Mouse (Mus musculus) midbrain, embryonic 13.5 days (tissue): ENCODE measurements around the gene Slc25a27. TPM values are rescaled to one million over a fixed set of nuclear protein-coding genes. Genes with fewer than 3 reads are reported as not detected.

ENCODE experiments used
- ATAC-seq: fragments of 200-750 bp; cut with Nextera tagmentation; 2 replicates; pipeline ENCODE4 v1.8.0; 2017; ENCODE audit warnings: mild to moderate bottlenecking, moderate TSS enrichment, moderate library complexity
- H3K27ac ChIP-seq: fragments of 300-500 bp; sonication (generic); 2 replicates; pipeline ENCODE4 v1.5.1; 2015; ENCODE audit warnings: inconsistent platforms, mild to moderate bottlenecking, moderate library complexity
- H3K27me3 ChIP-seq: fragments of 300-500 bp; sonication (generic); 2 replicates; pipeline ENCODE4 v1.6.1; 2015; ENCODE audit warnings: mild to moderate bottlenecking, inconsistent platforms
- H3K36me3 ChIP-seq: fragments of 300-500 bp; sonication (generic); 2 replicates; pipeline ENCODE4 v1.6.1; 2015; ENCODE audit warnings: mild to moderate bottlenecking, inconsistent platforms
- H3K4me1 ChIP-seq: fragments of 300-500 bp; sonication (generic); replicated peaks from 2 replicates; pipeline ENCODE4 v1.6.1; 2015; ENCODE audit warnings: inconsistent platforms
- H3K4me2 ChIP-seq: fragments of 300-500 bp; sonication (generic); replicated peaks from 2 replicates; pipeline ENCODE4 v1.6.1; 2015; ENCODE audit warnings: moderate library complexity, mild to moderate bottlenecking, inconsistent platforms
- H3K4me3 ChIP-seq: fragments of 300-500 bp; sonication (generic); replicated peaks from 2 replicates; pipeline ENCODE4 v1.5.1; 2015; ENCODE audit warnings: mild to moderate bottlenecking, inconsistent platforms
- H3K9ac ChIP-seq: fragments of 300-500 bp; sonication (generic); replicated peaks from 2 replicates; pipeline ENCODE4 v1.6.1; 2015; ENCODE audit warnings: mild to moderate bottlenecking, inconsistent platforms
- H3K9me3 ChIP-seq: fragments of 300-500 bp; sonication (generic); 2 replicates; pipeline ENCODE4 v1.6.1; 2016; ENCODE audit warnings: mild to moderate bottlenecking, inconsistent platforms
- WGBS: fragments of 180-500 bp; shearing (Covaris S2); methylation state at CpG from one replicate; pipeline ENCODE4 v1.1.7; 2015; 5-methylcytosine and 5-hydroxymethylcytosine counted together
- polyA plus RNA-seq: library from polyadenylated mRNA; unstranded; fragments of >200 nt; fragmentation: Nextera tagmentation; extraction: Ambion mirVana; gene quantifications from 2 replicates; pipeline ENCODE4 v1.2.1, GENCODE M21; 2015

Gene Slc25a27
- 120 and 121 TPM in 2 replicates for polyA plus RNA-seq

- H3K9me3 ChIP-seq: no peaks in the 10 kb centered on the region
- H3K27me3 ChIP-seq: no peaks in the 10 kb centered on the region
- H3K4me3 ChIP-seq: peak within 1 kb of the TSS; percentile 93
- H3K4me2 ChIP-seq: peak within 1 kb of the TSS; percentile 64
- peak within 1 kb of the TSS; percentile 93 for H3K9ac ChIP-seq
- WGBS: under 1% methylated on average over 41 of the region's 41 CpGs
- H3K4me1 ChIP-seq: peaks cover 25% of the 10 kb centered on the region
- ATAC-seq: peak; percentile 97
- H3K36me3 ChIP-seq: peaks cover 17% of the 10 kb centered on the region
- peak within 1 kb of the TSS; percentile 80 for H3K27ac ChIP-seq
These were observed at the start of gene Slc25a27 for GRCm38 (mm10) chr17:43666576-43667289. Gene Slc25a27, minus strand, starts transcription at chr17:43667214.

- Histone ChIP-seq H3K36me3 (no peaks in the 10 kb centered on the region), H3K9me3 (no peaks in the 10 kb centered on the region), H3K4me1 (no peaks in the 10 kb centered on the region), H3K4me3 (no peak overlapping the region), H3K27me3 (no peaks in the 10 kb centered on the region), H3K4me2 (no peak overlapping the region), H3K27ac (no peak overlapping the region), H3K9ac (no peak overlapping the region)
- no peak for ATAC-seq
- WGBS: 76% methylated on average over 7 of the region's 7 CpGs
These were observed 49.6 kb upstream of the Slc25a27 start for GRCm38 (mm10) chr17:43716601-43717000.

DNA sequence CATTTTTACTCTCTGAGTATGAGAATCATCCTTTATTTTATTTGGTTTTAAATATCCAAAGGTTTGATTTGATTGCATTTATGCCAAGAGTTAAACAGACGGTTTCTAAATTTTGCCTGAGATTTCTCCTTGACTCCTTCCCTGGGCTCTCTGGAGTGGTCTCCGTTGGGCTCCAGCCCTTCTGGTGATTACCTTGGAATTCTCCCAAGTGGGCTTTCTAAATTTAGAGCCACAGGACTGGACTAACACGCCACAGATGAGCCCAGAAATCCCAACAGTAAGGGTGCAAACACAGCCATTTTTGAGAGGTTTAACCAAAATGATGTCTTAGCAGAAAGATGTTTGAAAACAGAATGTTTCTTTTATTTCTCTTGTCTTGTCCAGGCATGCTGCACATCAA is 47.2 kb upstream of the Slc25a27 start:
- Histone ChIP-seq H3K4me1 (no peaks in the 10 kb centered on the region), H3K9me3 (no peaks in the 10 kb centered on the region), H3K27me3 (no peaks in the 10 kb centered on the region), H3K9ac (no peak overlapping the region), H3K27ac (no peak overlapping the region), H3K36me3 (no peaks in the 10 kb centered on the region; the same call in 1 of the 2 replicates), H3K4me3 (no peak overlapping the region), H3K4me2 (no peak overlapping the region)
- ATAC-seq: no peak
- WGBS: 80% methylated on average over 3 of the region's 3 CpGs

DNA sequence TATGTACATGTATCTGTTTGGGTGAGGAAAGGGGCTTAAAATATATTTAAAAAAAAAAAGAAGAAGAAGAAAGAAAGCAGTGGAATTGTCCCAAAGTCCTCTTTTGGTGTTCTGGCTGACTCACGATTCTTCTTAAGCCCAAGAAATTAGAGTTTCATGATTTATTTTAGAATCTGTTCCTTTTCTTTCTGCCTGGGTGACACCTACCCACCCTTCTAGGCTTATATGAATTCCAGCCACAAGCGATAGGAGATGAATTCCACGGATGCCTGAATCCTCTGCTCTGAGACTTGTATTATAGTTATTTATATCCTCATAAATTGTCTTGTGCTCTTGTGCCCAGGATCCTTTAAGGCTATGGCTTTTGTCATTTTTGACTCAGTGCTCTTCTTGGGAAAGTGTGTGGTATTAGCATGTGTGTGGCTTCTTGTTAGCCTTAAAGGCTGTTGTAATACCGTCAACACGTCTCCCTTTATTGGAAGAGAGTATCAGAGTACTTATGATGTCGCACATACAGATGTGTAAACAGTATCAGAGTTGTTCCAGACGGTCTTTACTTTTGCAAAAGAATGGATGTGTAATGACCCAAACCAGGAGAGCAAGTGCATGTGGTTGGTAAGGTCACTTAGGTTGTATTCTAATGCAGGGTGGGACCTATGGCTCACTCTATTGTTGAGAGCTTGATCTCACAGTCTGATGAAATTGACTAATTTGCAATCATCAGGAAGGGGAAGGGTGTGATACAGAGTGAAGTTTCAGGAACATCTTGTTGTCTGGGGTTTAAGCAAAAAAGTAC is 44.7 kb upstream of the Slc25a27 start:
- WGBS: 91% methylated on average over 7 of the region's 7 CpGs
- Histone ChIP-seq H3K4me1 (no peaks in the 10 kb centered on the region), H3K27me3 (no peaks in the 10 kb centered on the region), H3K9ac (no peak overlapping the region), H3K4me2 (no peak overlapping the region), H3K9me3 (no peaks in the 10 kb centered on the region), H3K27ac (no peak overlapping the region), H3K4me3 (no peak overlapping the region), H3K36me3 (no peaks in the 10 kb centered on the region; the same call in 1 of the 2 replicates)
- no peak for ATAC-seq

- Histone ChIP-seq H3K27ac (no peak overlapping the region), H3K4me1 (no peaks in the 10 kb centered on the region), H3K27me3 (no peaks in the 10 kb centered on the region), H3K36me3 (no peaks in the 10 kb centered on the region; the same call in 1 of the 2 replicates), H3K4me2 (no peak overlapping the region), H3K4me3 (no peak overlapping the region), H3K9me3 (no peaks in the 10 kb centered on the region), H3K9ac (no peak overlapping the region)
- WGBS: 82% methylated on average over 3 of the region's 3 CpGs
- ATAC-seq: no peak
These were observed 40.2 kb upstream of the Slc25a27 start for GRCm38 (mm10) chr17:43707254-43707653.

- no peaks in the 10 kb centered on the region for H3K9me3 ChIP-seq
- WGBS: 94% methylated on average over 3 of the region's 3 CpGs
- H3K4me3 ChIP-seq: no peak overlapping the region
These were observed 39.7 kb upstream of the Slc25a27 start for GRCm38 (mm10) chr17:43706749-43707148.

GRCm38 (mm10) chr17:43704216-43704930 is 37.4 kb upstream of the Slc25a27 start:
- Histone ChIP-seq H3K36me3 (no peaks in the 10 kb centered on the region; the same call in 1 of the 2 replicates), H3K4me3 (no peak overlapping the region), H3K9ac (no peak overlapping the region), H3K4me1 (no peaks in the 10 kb centered on the region), H3K9me3 (no peaks in the 10 kb centered on the region), H3K4me2 (no peak overlapping the region), H3K27ac (no peak overlapping the region), H3K27me3 (no peaks in the 10 kb centered on the region)
- no peak for ATAC-seq
- WGBS: 92% methylated on average over 12 of the region's 12 CpGs

More at GRCm38 (mm10) chr17:43706749-43707148, 39.7 kb upstream of the Slc25a27 start:
- no peaks in the 10 kb centered on the region for H3K27me3 ChIP-seq
- H3K27ac ChIP-seq: no peak overlapping the region
- H3K9ac ChIP-seq: no peak overlapping the region
- H3K4me2 ChIP-seq: no peak overlapping the region
- no peak for ATAC-seq
- H3K36me3 ChIP-seq: no peaks in the 10 kb centered on the region; the same call in 1 of the 2 replicates
- H3K4me1 ChIP-seq: no peaks in the 10 kb centered on the region

DNA sequence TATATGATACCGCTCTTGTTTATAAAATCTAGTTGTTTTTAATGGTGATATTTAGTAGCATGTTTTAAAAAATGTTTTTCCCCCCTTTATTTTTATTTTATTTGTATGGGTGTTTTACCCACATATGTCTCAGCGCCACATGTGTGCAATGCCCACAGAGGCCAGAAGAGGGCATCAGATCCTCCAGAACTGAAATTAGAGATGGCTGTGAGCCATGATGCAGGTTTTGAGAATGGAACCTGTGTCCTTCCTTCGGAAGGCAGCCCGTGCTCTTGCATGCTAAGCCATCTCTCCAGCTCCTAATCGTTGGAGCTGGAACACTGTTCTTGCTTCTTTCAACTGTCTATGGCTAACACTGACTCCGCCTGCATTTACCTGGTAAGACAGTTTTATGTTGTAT is 34.0 kb upstream of the Slc25a27 start:
- 74% methylated on average over 6 of the region's 6 CpGs for WGBS
- no peaks in the 10 kb centered on the region for H3K9me3 ChIP-seq
- peaks cover 3% of the 10 kb centered on the region; the same call in 1 of the 2 replicates for H3K36me3 ChIP-seq
- no peak overlapping the region for H3K4me2 ChIP-seq
- no peak overlapping the region for H3K27ac ChIP-seq
- H3K9ac ChIP-seq: no peak overlapping the region
- ATAC-seq: no peak
- peaks cover 3% of the 10 kb centered on the region; the same call in 1 of the 2 replicates for H3K4me1 ChIP-seq
- no peaks in the 10 kb centered on the region for H3K27me3 ChIP-seq
- no peak overlapping the region for H3K4me3 ChIP-seq

- Histone ChIP-seq H3K4me1 (peaks cover 3% of the 10 kb centered on the region; the same call in 1 of the 2 replicates), H3K36me3 (peaks cover 6% of the 10 kb centered on the region; the same call in 1 of the 2 replicates), H3K4me2 (peak overlapping the region; percentile 48), H3K4me3 (no peak overlapping the region), H3K27ac (no peak overlapping the region), H3K9ac (0 out of 2 replicates have a peak overlapping the region, but pooled peaks have one; percentile 39), H3K9me3 (0 out of 2 replicates have a peak, but pooled peaks cover 3% of the 10 kb centered on the region), H3K27me3 (no peaks in the 10 kb centered on the region)
- WGBS: 38% methylated on average over 14 of the region's 14 CpGs
- ATAC-seq: peak; percentile 89
These were observed 32.1 kb upstream of the Slc25a27 start for GRCm38 (mm10) chr17:43698997-43699649.

DNA sequence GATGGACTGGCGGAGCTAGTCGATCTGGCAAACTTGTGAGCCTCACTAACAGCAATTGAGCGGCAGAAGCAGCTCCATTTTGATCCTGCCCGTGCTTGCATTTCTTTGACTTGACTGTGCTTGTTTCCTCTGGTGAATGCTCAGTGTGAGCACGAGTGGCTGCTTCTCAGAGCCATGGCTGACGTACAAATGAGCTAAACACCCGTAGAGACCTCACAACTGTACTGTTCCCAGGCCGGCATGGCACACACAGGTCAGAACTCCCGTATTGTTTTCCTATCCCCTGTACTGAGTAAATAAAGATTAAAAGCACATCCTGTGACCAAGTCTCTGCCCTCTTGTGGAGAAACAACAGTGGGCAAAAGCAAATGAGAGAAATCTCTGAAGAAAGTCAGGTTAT is 22.6 kb upstream of the Slc25a27 start:
- 88% methylated on average over 9 of the region's 9 CpGs for WGBS
- no peak overlapping the region for H3K27ac ChIP-seq
- H3K4me3 ChIP-seq: no peak overlapping the region
- ATAC-seq: no peak
- peaks cover 8% of the 10 kb centered on the region for H3K36me3 ChIP-seq
- H3K9me3 ChIP-seq: 0 out of 2 replicates have a peak, but pooled peaks cover 2% of the 10 kb centered on the region
- no peaks in the 10 kb centered on the region for H3K27me3 ChIP-seq
- H3K4me2 ChIP-seq: no peak overlapping the region
- no peaks in the 10 kb centered on the region for H3K4me1 ChIP-seq
- H3K9ac ChIP-seq: no peak overlapping the region

DNA sequence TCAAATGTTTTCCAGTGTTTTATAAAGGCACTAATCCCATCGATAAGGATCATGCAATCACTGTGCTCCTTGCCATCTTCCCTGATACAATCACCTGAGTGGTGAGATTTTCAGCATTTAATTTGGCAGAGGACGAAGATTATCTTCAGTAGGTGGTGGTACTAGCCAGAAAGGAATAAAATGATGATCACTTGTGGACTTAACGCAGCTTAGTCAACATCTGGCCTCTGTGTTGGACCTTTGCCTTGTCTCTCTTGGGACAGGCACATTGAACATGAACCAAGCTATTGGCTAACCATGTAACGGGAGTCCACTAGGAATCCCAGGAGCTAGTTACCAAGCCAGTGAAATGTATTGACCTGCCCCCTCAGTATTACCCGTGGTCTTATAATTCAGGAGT is 17.6 kb upstream of the Slc25a27 start:
- Histone ChIP-seq H3K9me3 (no peaks in the 10 kb centered on the region), H3K4me1 (no peaks in the 10 kb centered on the region), H3K27me3 (no peaks in the 10 kb centered on the region), H3K4me2 (no peak overlapping the region), H3K27ac (no peak overlapping the region), H3K36me3 (peaks cover 6% of the 10 kb centered on the region), H3K9ac (no peak overlapping the region), H3K4me3 (no peak overlapping the region)
- ATAC-seq: no peak
- 88% methylated on average over 5 of the region's 5 CpGs for WGBS
